Mouse (Mus musculus) kidney, adult 2 months (tissue): ENCODE data around the gene Stt3a. TPM values are rescaled to one million over a fixed set of nuclear protein-coding genes. Genes with fewer than 3 reads are reported as not detected.
A peak's percentile ranks its signal among the peaks of the same experiment; 100 is the strongest.

Source experiments
- DNase-seq: peaks from one replicate; pipeline ENCODE4 v3.0.0; 2021
- H3K27ac ChIP-seq: fragments of 200-500 bp; 2 replicates; pipeline ENCODE4 v1.5.1; 2012; ENCODE audit warnings: low read depth, low read length, control low read depth, inconsistent platforms; ENCODE audit not compliant: insufficient read depth
- H3K27me3 ChIP-seq: fragments of 200-500 bp; replicated peaks from 2 replicates; pipeline ENCODE4 v1.6.1; 2012; ENCODE audit warnings: mild to moderate bottlenecking, moderate library complexity, low read length, inconsistent platforms; ENCODE audit not compliant: control insufficient read depth, insufficient read depth
- H3K36me3 ChIP-seq: fragments of 200-500 bp; 2 replicates; pipeline ENCODE4 v1.6.1; 2012; ENCODE audit warnings: mild to moderate bottlenecking, moderate library complexity, low read length, inconsistent platforms; ENCODE audit not compliant: control insufficient read depth, insufficient read depth
- H3K4me1 ChIP-seq: fragments of 200-500 bp; 2 replicates; pipeline ENCODE4 v1.6.1; 2011; ENCODE audit warnings: low read length; ENCODE audit not compliant: control insufficient read depth, insufficient read depth
- H3K4me3 ChIP-seq: fragments of 200-500 bp; 2 replicates; pipeline ENCODE4 v1.5.1; 2011; ENCODE audit warnings: mild to moderate bottlenecking, low read depth, low read length, control low read depth; ENCODE audit not compliant: insufficient read depth
- CTCF ChIP-seq: fragments of 200-500 bp; conservative IDR thresholded peaks from 2 replicates; pipeline ENCODE4 v1.5.1; 2011; ENCODE audit warnings: low read depth, mild to moderate bottlenecking, control low read depth, low read length, moderate library complexity, mixed read lengths; ENCODE audit not compliant: insufficient read depth, insufficient read length
- POLR2A ChIP-seq: fragments of 200-500 bp; IDR thresholded peaks from one replicate; pipeline ENCODE4 v1.6.1; 2011; ENCODE audit warnings: low read depth, low read length, control low read depth
- WGBS: fragments of 180-500 bp; shearing (Covaris S2); methylation state at CpG from one replicate; pipeline ENCODE4 v1.1.7; 2018; 5-methylcytosine and 5-hydroxymethylcytosine counted together
- polyA plus RNA-seq: library from polyadenylated mRNA; depleted of rRNA; stranded (reverse); fragments of >200 nt; gene quantifications from 2 replicates; pipeline ENCODE4 v1.2.3, GENCODE M21; 2012

Stt3a gene
- polyA plus RNA-seq, 1 experiment = 194 TPM

GRCm38 (mm10) chr9:36769048-36769413, 1.6 kb upstream of the Stt3a start:
- peaks cover 3% of the 10 kb centered on the region; the same call in 1 of the 2 replicates for H3K4me1 ChIP-seq
- no peak overlapping the region for H3K27ac ChIP-seq
- no peaks in the 10 kb centered on the region; the same call in 1 of the 2 replicates for H3K36me3 ChIP-seq
- H3K27me3 ChIP-seq = no peaks in the 10 kb centered on the region
- 90% methylated on average over 1 of the region's 1 CpGs for WGBS
- TF ChIP-seq CTCF (no peak), POLR2A (no peak)
- H3K4me3 ChIP-seq = no peak overlapping the region; the same call in 1 of the 2 replicates
- no peak for DNase-seq

- Histone ChIP-seq H3K27ac (peak overlapping the region; percentile 84), H3K27me3 (no peaks in the 10 kb centered on the region), H3K36me3 (peaks cover 1% of the 10 kb centered on the region), H3K4me1 (peaks cover 3% of the 10 kb centered on the region; the same call in 1 of the 2 replicates), H3K4me3 (peak overlapping the region; percentile 95)
- TF ChIP-seq POLR2A (no peak), CTCF (no peak)
- 8% methylated on average over 25 of the region's 25 CpGs for WGBS
- DNase-seq = no peak
These were observed 923 bp upstream of the Stt3a start for GRCm38 (mm10) chr9:36768156-36769047.

GRCm38 (mm10) chr9:36764378-36764777, 3.1 kb downstream of the Stt3a start:
- peaks cover 3% of the 10 kb centered on the region; the same call in 1 of the 2 replicates for H3K4me1 ChIP-seq
- no peak overlapping the region for H3K4me3 ChIP-seq
- H3K27ac ChIP-seq = no peak overlapping the region
- WGBS = 95% methylated on average over 1 of the region's 1 CpGs
- TF ChIP-seq POLR2A = no peak
- TF ChIP-seq CTCF = no peak
- no peak for DNase-seq
- H3K27me3 ChIP-seq = no peaks in the 10 kb centered on the region
- H3K36me3 ChIP-seq = peaks cover 7% of the 10 kb centered on the region

- peaks cover 2% of the 10 kb centered on the region; the same call in 1 of the 2 replicates for H3K4me1 ChIP-seq
- peak within 1 kb of the TSS; percentile 45 for H3K27ac ChIP-seq
- TF ChIP-seq CTCF = no peak
- TF ChIP-seq POLR2A = no peak
- H3K4me3 ChIP-seq = peak within 1 kb of the TSS; percentile 75
- WGBS = 4% methylated on average over 12 of the region's 12 CpGs
- no peaks in the 10 kb centered on the region for H3K36me3 ChIP-seq
- no peak for DNase-seq
- H3K27me3 ChIP-seq = no peaks in the 10 kb centered on the region
These were observed 40.3 kb downstream of the Stt3a start, which contains the start of gene Chek1 for GRCm38 (mm10) chr9:36727034-36727755. TSS of gene Chek1 (minus strand) at chr9:36727065.

- Histone ChIP-seq H3K36me3 (no peaks in the 10 kb centered on the region), H3K27me3 (no peaks in the 10 kb centered on the region), H3K4me1 (peaks cover 2% of the 10 kb centered on the region; the same call in 1 of the 2 replicates), H3K27ac (peak overlapping the region; percentile 45), H3K4me3 (peak overlapping the region; percentile 75)
- under 1% methylated on average over 48 of the region's 53 CpGs for WGBS
- TF ChIP-seq CTCF (no peak), POLR2A (peak; percentile 70)
- peak; percentile 95 for DNase-seq
These were observed 41.1 kb downstream of the Stt3a start for GRCm38 (mm10) chr9:36726131-36727033.

- no peaks in the 10 kb centered on the region for H3K36me3 ChIP-seq
- DNase-seq = no peak
- H3K27ac ChIP-seq = no peak overlapping the region
- no peak overlapping the region for H3K4me3 ChIP-seq
- H3K27me3 ChIP-seq = no peaks in the 10 kb centered on the region
- TF ChIP-seq POLR2A (no peak), CTCF (no peak)
- no peaks in the 10 kb centered on the region for H3K4me1 ChIP-seq
- 69% methylated on average over 3 of the region's 3 CpGs for WGBS
These were observed 50.9 kb downstream of the Stt3a start for GRCm38 (mm10) chr9:36716624-36717023.

GRCm38 (mm10) chr9:36707304-36707703, 60.2 kb downstream of the Stt3a start:
- 92% methylated on average over 6 of the region's 6 CpGs for WGBS
- no peak for DNase-seq
- Histone ChIP-seq H3K36me3 (no peaks in the 10 kb centered on the region), H3K27ac (no peak overlapping the region), H3K27me3 (no peaks in the 10 kb centered on the region), H3K4me3 (no peak overlapping the region), H3K4me1 (no peaks in the 10 kb centered on the region)
- TF ChIP-seq POLR2A (no peak), CTCF (no peak)
